Mouse (Mus musculus) heart, adult 8-10 months (tissue): ENCODE data around the gene Tbc1d8. TPM values are rescaled to one million over a fixed set of nuclear protein-coding genes. Genes with fewer than 3 reads are reported as not detected.

Experiments used
- DNase-seq: peaks from one replicate; pipeline ENCODE4 v3.0.0; 2022; ENCODE audit warnings: low spot score
- total RNA-seq, 4 experiments: library from RNA; stranded (reverse); gene quantifications; 2 replicates each; pipeline ENCODE4 v1.2.4; 2022

Tbc1d8 gene
- total RNA-seq, 4 experiments from 2014 or later: 5.6 to 8.9 (median 5.8) TPM

GRCm38 (mm10) chr1:39446178-39446577, 32.4 kb downstream of the Tbc1d8 start:
- DNase-seq: no peak

DNA sequence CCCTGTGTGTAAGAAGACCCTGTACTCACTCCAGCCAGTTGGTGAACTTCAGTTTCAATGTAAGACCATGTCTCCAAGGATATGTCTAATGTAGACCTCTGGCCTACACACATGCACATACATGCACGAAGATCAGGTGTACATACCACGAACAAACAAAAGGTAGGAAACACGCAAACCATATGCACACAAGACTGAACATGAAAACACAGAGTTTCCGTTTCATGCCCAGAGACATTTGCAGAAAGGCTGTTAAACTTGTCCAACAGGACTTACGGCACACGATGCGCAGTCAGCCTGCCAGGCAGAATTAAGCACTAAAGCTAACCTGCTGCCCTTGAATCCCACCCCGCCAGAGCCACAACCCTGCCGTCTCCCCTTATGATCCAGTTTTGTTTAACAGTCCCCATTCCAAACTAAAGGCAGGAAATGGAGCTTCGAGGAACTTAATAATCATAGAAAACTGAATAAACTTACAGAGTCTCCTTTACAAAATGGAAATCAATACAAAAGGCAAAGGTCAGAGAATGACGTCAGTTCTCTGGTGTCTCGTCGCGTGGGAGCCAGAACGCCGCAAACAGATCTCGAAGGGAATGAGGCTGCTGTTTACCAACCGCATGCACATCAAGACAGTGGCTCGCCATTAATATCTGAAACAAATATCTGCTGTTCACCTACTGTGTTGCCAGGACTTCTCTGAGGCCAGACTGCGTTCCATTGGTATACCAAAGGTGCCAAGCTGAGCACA, 33.1 kb downstream of the Tbc1d8 start:
- no peak for DNase-seq

GRCm38 (mm10) chr1:39443764-39444163, 34.8 kb downstream of the Tbc1d8 start:
- DNase-seq: peak; percentile 21

DNA sequence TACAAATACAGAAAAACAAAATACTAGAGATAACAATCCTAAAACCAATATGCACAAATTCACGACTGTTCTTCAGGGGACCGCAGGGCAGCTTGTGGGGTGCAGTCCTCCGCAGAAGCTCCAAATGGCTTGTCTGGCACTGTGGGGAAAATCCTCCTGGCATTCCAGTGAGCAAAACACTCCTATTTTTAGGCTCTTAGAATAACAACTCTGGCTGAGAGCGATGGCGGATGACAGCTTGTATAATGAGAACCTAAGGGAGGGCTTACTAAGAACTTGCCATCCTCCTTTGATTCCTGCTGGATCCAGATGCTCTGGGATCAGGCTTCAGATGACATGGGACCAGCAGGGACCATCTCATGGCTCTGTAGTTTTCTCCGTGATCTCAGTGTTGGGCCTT, 36.9 kb downstream of the Tbc1d8 start:
- DNase-seq: no peak

GRCm38 (mm10) chr1:39439661-39440548, 38.6 kb downstream of the Tbc1d8 start:
- no peak for DNase-seq

- no peak for DNase-seq
Measured at GRCm38 (mm10) chr1:39438629-39439028, 39.9 kb downstream of the Tbc1d8 start.

GRCm38 (mm10) chr1:39434264-39434663, 44.3 kb downstream of the Tbc1d8 start:
- no peak for DNase-seq

- DNase-seq: no peak
Measured at GRCm38 (mm10) chr1:39430020-39430419, 48.5 kb downstream of the Tbc1d8 start.

DNA sequence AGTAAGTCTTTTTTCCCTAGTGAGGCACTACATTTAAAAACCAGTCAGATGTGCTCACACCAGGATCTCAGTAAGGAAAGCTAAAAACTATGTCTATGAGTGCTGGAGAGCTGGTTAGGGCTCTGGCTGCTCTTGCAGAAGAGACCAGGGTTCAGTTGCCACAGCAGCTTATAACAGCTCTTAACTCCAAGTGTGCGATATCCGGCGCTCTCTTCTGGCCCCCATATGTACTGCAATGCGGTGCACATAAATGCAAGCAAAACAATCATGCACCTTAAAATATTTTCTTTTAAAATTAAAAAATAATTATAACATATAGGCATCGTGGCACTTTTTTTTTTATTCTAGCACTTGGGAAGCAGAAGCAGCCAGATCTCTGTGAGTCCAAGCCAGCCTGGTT, 49.5 kb downstream of the Tbc1d8 start:
- no peak for DNase-seq

- no peak for DNase-seq
Measured at GRCm38 (mm10) chr1:39428280-39428679, 50.3 kb downstream of the Tbc1d8 start.

GRCm38 (mm10) chr1:39425497-39425896, 53.1 kb downstream of the Tbc1d8 start:
- no peak for DNase-seq

DNA sequence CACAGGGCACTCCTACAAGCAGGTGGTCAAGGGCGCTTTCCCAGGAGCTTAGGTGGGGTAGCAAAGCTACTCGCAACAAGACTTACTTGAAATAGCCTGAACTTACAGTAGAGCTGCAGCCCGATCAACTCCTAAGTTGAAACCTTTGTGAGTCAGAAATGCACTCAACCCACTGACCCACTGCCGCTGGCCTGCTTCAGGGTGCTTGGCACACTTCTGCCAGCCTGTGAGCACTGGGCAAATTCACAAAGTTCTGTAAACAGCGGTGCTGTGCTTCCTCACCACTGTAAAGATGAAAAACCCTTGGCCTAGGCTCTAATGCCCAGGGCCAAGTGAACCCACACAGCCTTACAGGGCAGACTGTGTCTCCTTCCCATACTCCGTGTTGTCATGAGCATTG, 57.6 kb downstream of the Tbc1d8 start:
- DNase-seq: no peak

DNA sequence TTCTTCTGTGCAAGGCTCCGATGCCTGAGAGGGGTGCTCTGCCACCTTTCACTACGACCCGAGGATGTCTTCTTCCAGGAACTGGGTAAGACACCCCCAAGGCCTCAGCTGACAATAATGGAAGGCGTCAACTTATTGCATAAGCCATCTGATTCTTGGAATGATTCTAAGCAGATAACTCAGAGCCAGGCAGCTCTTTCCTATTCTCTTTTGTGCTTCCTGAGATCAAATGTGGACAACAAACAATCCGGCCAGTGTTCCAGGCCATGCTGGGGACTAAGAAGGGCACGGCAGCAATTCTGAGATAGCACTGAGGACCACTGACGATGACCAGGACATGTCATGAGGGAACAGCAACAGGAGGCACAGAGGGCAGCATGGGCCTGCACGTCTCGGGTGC, 59.7 kb downstream of the Tbc1d8 start:
- DNase-seq: no peak

GRCm38 (mm10) chr1:39417817-39418216, 60.7 kb downstream of the Tbc1d8 start:
- no peak for DNase-seq

- no peak for DNase-seq
Measured at GRCm38 (mm10) chr1:39410085-39410821, 68.3 kb downstream of the Tbc1d8 start.

GRCm38 (mm10) chr1:39408668-39409067, 69.9 kb downstream of the Tbc1d8 start:
- no peak for DNase-seq

- no peak for DNase-seq
Measured at GRCm38 (mm10) chr1:39408123-39408522, 70.4 kb downstream of the Tbc1d8 start.

GRCm38 (mm10) chr1:39407108-39407507, 71.4 kb downstream of the Tbc1d8 start:
- DNase-seq: no peak

DNA sequence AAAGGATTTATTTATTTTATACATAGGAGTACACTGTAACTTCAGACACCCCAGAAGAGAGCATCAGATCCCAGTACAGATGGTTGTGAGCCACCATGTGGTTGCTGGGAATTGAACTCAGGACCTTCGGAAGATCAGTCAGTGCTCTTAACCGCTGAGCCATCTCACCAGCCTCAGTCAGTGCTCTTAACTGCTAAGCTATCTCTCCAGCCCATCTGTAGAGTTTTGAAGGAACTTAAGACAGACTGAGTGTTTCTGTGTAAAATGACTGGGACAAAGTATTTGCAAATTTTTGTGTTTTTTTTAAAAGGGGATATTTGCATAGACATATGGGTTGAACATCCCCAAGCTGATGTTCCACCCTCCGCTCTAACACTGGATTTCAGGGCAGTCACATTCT, 78.4 kb downstream of the Tbc1d8 start:
- DNase-seq: no peak

DNA sequence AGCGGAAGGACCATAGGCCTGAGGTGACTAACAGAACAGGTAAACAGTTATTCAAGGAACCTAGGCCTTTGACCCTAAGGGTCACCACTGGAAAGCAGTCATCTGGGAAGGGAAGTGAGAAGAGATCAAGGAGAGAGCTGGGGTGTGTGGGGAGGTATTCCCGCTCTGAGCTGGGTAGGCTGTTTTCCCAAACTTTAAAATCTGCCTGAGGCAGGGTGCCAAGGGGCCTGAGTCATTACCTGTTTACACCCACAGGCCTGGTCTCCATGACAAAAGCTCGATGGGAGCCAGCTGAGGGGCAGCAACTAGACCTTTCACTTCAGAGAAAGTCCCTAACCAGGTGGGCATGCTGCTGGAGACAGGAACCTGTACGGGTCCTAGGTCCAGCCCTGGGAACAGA, 79.3 kb downstream of the Tbc1d8 start:
- peak; percentile 21 for DNase-seq

GRCm38 (mm10) chr1:39398284-39398683, 80.3 kb downstream of the Tbc1d8 start:
- DNase-seq: no peak

DNA sequence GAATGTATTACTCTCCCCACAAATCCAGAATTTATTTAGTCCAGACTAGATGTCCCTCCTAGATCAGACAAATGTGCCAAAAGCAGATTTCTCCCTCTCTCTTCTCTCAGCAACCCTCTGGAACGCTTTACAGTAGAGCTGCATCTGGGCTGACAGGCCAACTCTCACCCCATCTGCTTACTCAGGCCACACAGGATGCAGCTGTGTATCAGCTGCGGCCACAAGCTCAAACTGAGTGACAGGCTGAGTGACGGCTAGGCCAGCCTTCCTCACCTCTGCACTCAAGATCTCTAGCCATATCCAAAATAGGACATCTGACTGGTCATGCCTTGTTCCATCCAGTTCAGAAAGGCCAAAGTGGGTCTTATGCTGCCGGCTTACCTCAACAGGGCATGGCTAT, 82.2 kb downstream of the Tbc1d8 start:
- DNase-seq: peak; percentile 22
